Mouse (Mus musculus): Measurements from ENCODE around the gene Pole.

- no peak for TF ChIP-seq CTCF (IDR thresholded peaks at IDR 0.05; ENCODE audit: low read depth)
- no peak for TF ChIP-seq EP300 (optimal IDR thresholded peaks at IDR 0.05)
Measured at GRCm38 (mm10) chr5:110338792-110339191, 52.7 kb downstream of the Pole start.

All from stomach, postnatal 0 days (tissue).